ENCODE assay signal across 8 mouse cellular contexts in genomic region chr13:49607714-49608113, GRCm38 (mm10). TPM values are rescaled to one million over a fixed set of nuclear protein-coding genes. Genes with fewer than 3 reads are reported as not detected.
DNase-seq lines count a peak whose midpoint lies in the region; ATAC-seq and TF ChIP-seq lines count a peak whose summit lies in the region.

TSS of gene Ogn (plus strand) at chr13:49608046.

- WGBS in kidney, embryonic 14.5 days, result 75% methylated on average over 4 of the region's 4 CpGs
- WGBS in midbrain, postnatal 0 days, result 65% methylated on average over 4 of the region's 4 CpGs

- no peaks in the 10 kb centered on the region for H3K36me3 ChIP-seq in kidney, embryonic 14.5 days (ENCODE audit: control insufficient read depth, insufficient read depth, low read length)
- no peaks in the 10 kb centered on the region for H3K36me3 ChIP-seq in midbrain, postnatal 0 days (ENCODE audit: insufficient read depth, low read length)

- no peaks in the 10 kb centered on the region for H3K27me3 ChIP-seq in kidney, embryonic 14.5 days (ENCODE audit: control insufficient read depth, insufficient read depth, low read length)
- no peaks in the 10 kb centered on the region for H3K27me3 ChIP-seq in midbrain, postnatal 0 days (ENCODE audit: insufficient read depth, low read length)

- H3K4me1 ChIP-seq in kidney, embryonic 14.5 days (ENCODE audit: control insufficient read depth, insufficient read depth, low read length), result no peaks in the 10 kb centered on the region
- H3K4me1 ChIP-seq in midbrain, postnatal 0 days (ENCODE audit: insufficient read depth, low read length), result no peaks in the 10 kb centered on the region

- no peaks in the 10 kb centered on the region for H3K9me3 ChIP-seq in kidney, embryonic 14.5 days (ENCODE audit: control insufficient read depth, low read length)
- no peaks in the 10 kb centered on the region for H3K9me3 ChIP-seq in midbrain, postnatal 0 days (ENCODE audit: low read length)

- no peak within 1 kb of the TSS; the same call in 1 of the 2 replicates for H3K4me2 ChIP-seq in kidney, embryonic 14.5 days (replicated peaks; ENCODE audit: low read depth, low read length)
- no peak within 1 kb of the TSS for H3K4me2 ChIP-seq in midbrain, postnatal 0 days (ENCODE audit: low read depth, low read length, poor library complexity, severe bottlenecking)

- H3K9ac ChIP-seq in kidney, embryonic 14.5 days (ENCODE audit: low read depth, low read length), result no peak within 1 kb of the TSS
- H3K9ac ChIP-seq in midbrain, postnatal 0 days (replicated peaks; ENCODE audit: low read length, poor library complexity, severe bottlenecking), result no peak within 1 kb of the TSS

- TF ChIP-seq CTCF in midbrain, postnatal 0 days (IDR thresholded peaks at IDR 0.05), result no peak

- intact Hi-C loops in gastrocnemius, postnatal 36 days (cut with DNase I), result no loop called here

- no peak within 1 kb of the TSS for H3K27ac ChIP-seq in kidney, embryonic 14.5 days (ENCODE audit: low read depth, low read length)
- no peak within 1 kb of the TSS for H3K27ac ChIP-seq in midbrain, postnatal 0 days (ENCODE audit: low read depth, low read length)

- no peak for DNase-seq in urinary bladder, adult 2 months (ENCODE audit: low spot score)
- DNase-seq in urinary bladder, postnatal 25 days (ENCODE audit: low spot score), result no peak
- peak in 1 of 2 experiments; percentile 35 for DNase-seq in gastrocnemius, postnatal 36 days
- DNase-seq in midbrain, postnatal 0 days (ENCODE audit: low spot score), result no peak
- no peak for DNase-seq in cerebellum, postnatal 14 days
- no peak for DNase-seq in layer of hippocampus, adult 8-10 months (ENCODE audit: low spot score in 2 of 2)
- no peak for DNase-seq in right cerebral cortex, postnatal 25 days

- ATAC-seq in kidney, embryonic 14.5 days (ENCODE audit: low FRiP score, low TSS enrichment), result no peak
- no peak for ATAC-seq in midbrain, postnatal 0 days (ENCODE audit: low FRiP score)

- H3K4me3 ChIP-seq in kidney, embryonic 14.5 days (ENCODE audit: low read length), result peak within 1 kb of the TSS; percentile 14; the same call in 1 of the 2 replicates
- H3K4me3 ChIP-seq in midbrain, postnatal 0 days (ENCODE audit: low read depth, low read length), result no peak within 1 kb of the TSS

RNA-seq across cellular contexts. Expression of gene Ogn, which starts in this region (rescaled TPM):
- 107 and 108 TPM in 2 replicates for polyA plus RNA-seq in urinary bladder, adult 2 months (2012; rRNA removed)
- 10 to 100 TPM; 23.1 to 26.8 TPM for total RNA-seq in gastrocnemius, postnatal 36 days (2021)
- 26.3 and 31.6 TPM in 2 replicates for polyA plus RNA-seq in kidney, embryonic 14.5 days (2014; fragmentation: Nextera tagmentation; extraction: Ambion mirVana)
- total RNA-seq in midbrain, postnatal 0 days (2014; rRNA removed), result 19.7 and 20.7 TPM in 2 replicates
- polyA plus RNA-seq in midbrain, postnatal 0 days (2015; fragmentation: Nextera tagmentation; extraction: Ambion mirVana), result 13.8 and 15.5 TPM in 2 replicates
- 1 to 10 TPM; 6.3 to 8.9 (median 8.3) TPM for total RNA-seq in layer of hippocampus, adult 8-10 months (2022)
